Mouse (Mus musculus) lung, postnatal 0 days (tissue): ENCODE data around the gene Cox6b1. TPM values are rescaled to one million over a fixed set of nuclear protein-coding genes. Genes with fewer than 3 reads are reported as not detected.

Experiments
- ATAC-seq: fragments of 200-750 bp; cut with Nextera tagmentation; 2 replicates; pipeline ENCODE4 v1.8.0; 2017; ENCODE audit warnings: moderate library complexity
- DNase-seq: peaks from one replicate; pipeline ENCODE4 v3.0.0-alpha.2; 2016; ENCODE audit warnings: low spot score
- H3K27ac ChIP-seq: fragments of 300-500 bp; sonication (generic); 2 replicates; pipeline ENCODE4 v1.5.1; 2014; ENCODE audit warnings: antibody characterized with exemption, mild to moderate bottlenecking, low read length, mixed read lengths
- H3K27me3 ChIP-seq: fragments of 300-500 bp; sonication (generic); replicated peaks from 2 replicates; pipeline ENCODE4 v1.6.1; 2014; ENCODE audit warnings: low read length, mixed read lengths; ENCODE audit not compliant: insufficient read depth
- H3K36me3 ChIP-seq: fragments of 300-500 bp; sonication (generic); 2 replicates; pipeline ENCODE4 v1.6.1; 2014; ENCODE audit warnings: low read length, mixed read lengths; ENCODE audit not compliant: insufficient read depth
- H3K4me1 ChIP-seq: fragments of 300-500 bp; sonication (generic); 2 replicates; pipeline ENCODE4 v1.6.1; 2014; ENCODE audit warnings: antibody characterized with exemption, low read depth, low read length, mixed read lengths; ENCODE audit not compliant: insufficient read depth
- H3K4me2 ChIP-seq: fragments of 300-500 bp; sonication (generic); replicated peaks from 2 replicates; pipeline ENCODE4 v1.6.1; 2014; ENCODE audit warnings: low read depth, mild to moderate bottlenecking, low read length, moderate library complexity, mixed read lengths
- H3K4me3 ChIP-seq: fragments of 300-500 bp; sonication (generic); 2 replicates; pipeline ENCODE4 v1.5.1; 2014; ENCODE audit warnings: low read depth, low read length
- H3K9ac ChIP-seq: fragments of 300-500 bp; sonication (generic); replicated peaks from 2 replicates; pipeline ENCODE4 v1.6.1; 2014; ENCODE audit warnings: low read depth, mild to moderate bottlenecking
- H3K9me3 ChIP-seq: fragments of 300-500 bp; sonication (generic); 2 replicates; pipeline ENCODE4 v1.6.1; 2016; ENCODE audit warnings: low read length, mixed read lengths
- CTCF ChIP-seq: IDR thresholded peaks from 2 replicates; pipeline ENCODE4 v1.5.1; 2016; ENCODE audit warnings: antibody characterized with exemption, mild to moderate bottlenecking
- EP300 ChIP-seq: IDR thresholded peaks from 2 replicates; pipeline ENCODE4 v1.6.1; 2016; ENCODE audit warnings: antibody characterized with exemption, mild to moderate bottlenecking, control low read depth
- WGBS: fragments of 180-500 bp; shearing (Covaris S2); extraction: QIAGEN DNeasy Blood & Tissue Kit; methylation state at CpG from one replicate; pipeline ENCODE4 v1.1.7; 2014; 5-methylcytosine and 5-hydroxymethylcytosine counted together
- polyA plus RNA-seq: library from polyadenylated mRNA; unstranded; fragments of >200 nt; fragmentation: Nextera tagmentation; extraction: Ambion mirVana; gene quantifications from 2 replicates; pipeline ENCODE4 v1.2.1, GENCODE M21; 2015

The Cox6b1 gene
- polyA plus RNA-seq, 1 experiment from 2014 or later, result 766 TPM

- H3K9ac ChIP-seq, result no peak overlapping the region
- TF ChIP-seq CTCF, result no peak
- no peak for TF ChIP-seq EP300
- no peak overlapping the region for H3K4me2 ChIP-seq
- no peaks in the 10 kb centered on the region for H3K36me3 ChIP-seq
- DNase-seq, result no peak
- WGBS, result 40% methylated on average over 8 of the region's 8 CpGs
- H3K4me3 ChIP-seq, result no peak overlapping the region
- H3K27me3 ChIP-seq, result no peaks in the 10 kb centered on the region
- H3K9me3 ChIP-seq, result no peaks in the 10 kb centered on the region
- ATAC-seq, result no peak
- H3K4me1 ChIP-seq, result no peaks in the 10 kb centered on the region
- H3K27ac ChIP-seq, result no peak overlapping the region
Measured at GRCm38 (mm10) chr7:30604424-30604823, 21.5 kb downstream of the Cox6b1 start.

GRCm38 (mm10) chr7:30602583-30602982 is 23.4 kb downstream of the Cox6b1 start:
- no peak overlapping the region for H3K9ac ChIP-seq
- peak overlapping the region; percentile 91 for H3K27ac ChIP-seq
- H3K9me3 ChIP-seq, result no peaks in the 10 kb centered on the region
- peak; percentile 96 for DNase-seq
- TF ChIP-seq CTCF (no peak), EP300 (peak; percentile 99)
- no peaks in the 10 kb centered on the region; the same call in 1 of the 2 replicates for H3K4me1 ChIP-seq
- no peak overlapping the region for H3K4me3 ChIP-seq
- H3K4me2 ChIP-seq, result no peak overlapping the region
- H3K27me3 ChIP-seq, result no peaks in the 10 kb centered on the region
- peak; percentile 76 for ATAC-seq
- no peaks in the 10 kb centered on the region for H3K36me3 ChIP-seq
- 27% methylated on average over 3 of the region's 3 CpGs for WGBS

GRCm38 (mm10) chr7:30600651-30601050 is 25.3 kb downstream of the Cox6b1 start:
- H3K4me1 ChIP-seq, result peaks cover 2% of the 10 kb centered on the region; the same call in 1 of the 2 replicates
- H3K4me2 ChIP-seq, result no peak overlapping the region
- H3K27ac ChIP-seq, result peak overlapping the region; percentile 91
- H3K9ac ChIP-seq, result no peak overlapping the region
- H3K9me3 ChIP-seq, result no peaks in the 10 kb centered on the region
- ATAC-seq, result peak; percentile 72
- peak; percentile 88 for DNase-seq
- no peaks in the 10 kb centered on the region for H3K27me3 ChIP-seq
- H3K36me3 ChIP-seq, result no peaks in the 10 kb centered on the region
- 51% methylated on average over 7 of the region's 7 CpGs for WGBS
- no peak overlapping the region for H3K4me3 ChIP-seq
- peak; percentile 72 for TF ChIP-seq EP300
- TF ChIP-seq CTCF, result no peak

GRCm38 (mm10) chr7:30599933-30600353 is 26.0 kb downstream of the Cox6b1 start:
- Histone ChIP-seq H3K27me3 (no peaks in the 10 kb centered on the region), H3K36me3 (no peaks in the 10 kb centered on the region), H3K27ac (peak overlapping the region; percentile 91), H3K4me3 (no peak overlapping the region), H3K9me3 (no peaks in the 10 kb centered on the region), H3K9ac (no peak overlapping the region), H3K4me2 (no peak overlapping the region), H3K4me1 (peaks cover 2% of the 10 kb centered on the region; the same call in 1 of the 2 replicates)
- ATAC-seq (peak; percentile 87), DNase-seq (peak; percentile 96)
- WGBS, result 2% methylated on average over 16 of the region's 16 CpGs
- TF ChIP-seq CTCF, result no peak
- TF ChIP-seq EP300, result peak; percentile 92

- H3K27ac ChIP-seq, result peak within 1 kb of the TSS; percentile 88
- 84% methylated on average over 12 of the region's 12 CpGs for WGBS
- H3K9me3 ChIP-seq, result no peaks in the 10 kb centered on the region
- no peak within 1 kb of the TSS for H3K4me2 ChIP-seq
- H3K9ac ChIP-seq, result no peak within 1 kb of the TSS
- ATAC-seq, result no peak
- no peak for DNase-seq
- H3K4me1 ChIP-seq, result peaks cover 2% of the 10 kb centered on the region; the same call in 1 of the 2 replicates
- H3K27me3 ChIP-seq, result no peaks in the 10 kb centered on the region
- no peak within 1 kb of the TSS for H3K4me3 ChIP-seq
- no peak for TF ChIP-seq EP300
- TF ChIP-seq CTCF, result no peak
- no peaks in the 10 kb centered on the region for H3K36me3 ChIP-seq
Measured at GRCm38 (mm10) chr7:30598786-30599185, 27.2 kb downstream of the Cox6b1 start, which contains the start of gene Zbtb32. TSS of gene Zbtb32 (minus strand) at chr7:30598909.

GRCm38 (mm10) chr7:30596811-30597210 is 29.1 kb downstream of the Cox6b1 start:
- DNase-seq (peak; percentile 75), ATAC-seq (no peak)
- peak overlapping the region; percentile 65; the same call in 1 of the 2 replicates for H3K27ac ChIP-seq
- no peaks in the 10 kb centered on the region for H3K36me3 ChIP-seq
- H3K4me2 ChIP-seq, result no peak overlapping the region
- no peak overlapping the region for H3K4me3 ChIP-seq
- H3K9ac ChIP-seq, result no peak overlapping the region
- no peaks in the 10 kb centered on the region for H3K9me3 ChIP-seq
- H3K4me1 ChIP-seq, result peaks cover 2% of the 10 kb centered on the region; the same call in 1 of the 2 replicates
- WGBS, result 45% methylated on average over 5 of the region's 5 CpGs
- TF ChIP-seq EP300 (peak; percentile 27; the same call in 1 of the 2 replicates), CTCF (no peak)
- no peaks in the 10 kb centered on the region for H3K27me3 ChIP-seq
